Mouse (Mus musculus): ENCODE results near the gene Crip1. TPM values are rescaled to one million over a fixed set of nuclear protein-coding genes. Genes with fewer than 3 reads are reported as not detected.

The Crip1 gene
- polyA plus RNA-seq, 1 experiment from 2014 or later = 685 TPM

DNA sequence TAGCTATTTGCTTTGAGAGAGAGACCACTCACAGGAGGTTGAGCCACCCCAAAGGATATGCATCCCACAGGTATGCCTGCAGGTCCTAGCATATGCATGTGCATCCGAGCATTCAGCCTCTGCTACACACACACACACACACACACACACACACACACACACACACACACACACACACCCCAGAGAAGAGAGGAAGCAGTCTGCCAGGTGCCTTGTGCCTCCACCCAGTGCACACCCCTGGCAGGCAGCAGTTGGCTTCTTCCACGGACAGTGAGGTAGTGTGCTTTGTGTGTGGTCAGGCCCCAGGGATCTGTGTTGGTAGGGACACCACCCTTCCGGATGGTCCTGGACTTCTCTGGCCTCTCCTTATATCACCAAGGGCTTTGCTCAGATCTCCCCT, 3.8 kb downstream of the Crip1 start:
- WGBS = 67% methylated on average over 3 of the region's 3 CpGs
- Histone ChIP-seq H3K4me3 (no peak overlapping the region), H3K36me3 (peaks cover 9% of the 10 kb centered on the region), H3K4me2 (no peak overlapping the region), H3K9ac (no peak overlapping the region), H3K27ac (no peak overlapping the region), H3K27me3 (no peaks in the 10 kb centered on the region), H3K4me1 (replicated peaks) (peaks cover 87% of the 10 kb centered on the region), H3K9me3 (replicated peaks) (no peaks in the 10 kb centered on the region)
- no peak for ATAC-seq (replicated peaks; ENCODE audit: insufficient number of reproducible peaks, insufficient read depth, low FRiP score, low read depth)

DNA sequence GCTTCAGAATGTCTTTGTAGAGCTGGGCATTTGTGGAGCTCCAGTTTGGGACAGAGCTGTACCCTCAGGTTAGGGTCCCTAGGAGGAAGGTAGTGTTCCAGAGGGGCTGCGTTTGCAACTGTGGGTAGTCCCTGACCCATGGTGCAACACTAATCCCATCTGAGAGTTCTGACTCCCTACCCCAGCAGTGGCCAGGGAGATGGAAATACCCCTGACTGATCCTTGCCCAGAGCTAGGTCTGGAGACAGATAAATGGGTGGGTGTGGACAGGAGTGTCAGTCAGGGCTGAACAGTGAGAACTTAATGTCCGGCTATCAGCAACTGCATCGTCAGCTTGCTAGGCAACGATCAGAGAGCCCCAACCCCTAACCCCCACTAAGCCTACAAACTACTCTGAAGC, 4.5 kb downstream of the Crip1 start:
- Histone ChIP-seq H3K4me1 (replicated peaks) (peaks cover 87% of the 10 kb centered on the region), H3K4me3 (no peak overlapping the region), H3K9me3 (replicated peaks) (no peaks in the 10 kb centered on the region), H3K27ac (no peak overlapping the region), H3K9ac (no peak overlapping the region), H3K4me2 (peak overlapping the region; percentile 89; the same call in 1 of the 2 replicates), H3K36me3 (peaks cover 4% of the 10 kb centered on the region), H3K27me3 (no peaks in the 10 kb centered on the region)
- no peak for ATAC-seq (replicated peaks; ENCODE audit: insufficient number of reproducible peaks, insufficient read depth, low FRiP score, low read depth)
- WGBS = 64% methylated on average over 4 of the region's 4 CpGs

DNA sequence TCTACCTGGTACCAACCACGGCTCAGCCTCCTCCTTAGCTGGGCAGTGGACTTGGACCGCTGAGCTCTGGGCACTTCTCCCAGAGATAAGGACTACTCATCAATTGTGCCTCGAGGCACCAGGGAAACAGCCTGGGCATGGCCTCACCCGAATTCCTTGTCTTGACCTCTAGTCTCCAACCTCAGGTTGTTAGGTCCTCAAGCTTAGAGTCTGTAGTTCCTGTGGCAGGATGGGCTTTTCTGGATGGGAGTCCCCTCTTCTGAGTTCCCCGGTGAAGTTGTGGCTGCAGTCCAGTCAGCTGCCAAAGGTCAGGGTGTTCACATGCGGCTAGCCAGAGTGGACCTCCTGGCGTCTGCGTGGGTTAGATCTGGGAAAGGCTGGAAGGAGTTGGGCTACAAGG, 4.9 kb downstream of the Crip1 start:
- peaks cover 84% of the 10 kb centered on the region for H3K4me1 ChIP-seq (replicated peaks)
- 55% methylated on average over 8 of the region's 8 CpGs for WGBS
- H3K27me3 ChIP-seq = no peaks in the 10 kb centered on the region
- H3K4me3 ChIP-seq = peak overlapping the region; percentile 67
- ATAC-seq (replicated peaks; ENCODE audit: insufficient number of reproducible peaks, insufficient read depth, low FRiP score, low read depth) = no peak
- peak overlapping the region; percentile 89 for H3K4me2 ChIP-seq
- no peak overlapping the region for H3K9ac ChIP-seq
- H3K9me3 ChIP-seq (replicated peaks) = no peaks in the 10 kb centered on the region
- H3K27ac ChIP-seq = no peak overlapping the region
- H3K36me3 ChIP-seq = no peaks in the 10 kb centered on the region; the same call in 1 of the 2 replicates

DNA sequence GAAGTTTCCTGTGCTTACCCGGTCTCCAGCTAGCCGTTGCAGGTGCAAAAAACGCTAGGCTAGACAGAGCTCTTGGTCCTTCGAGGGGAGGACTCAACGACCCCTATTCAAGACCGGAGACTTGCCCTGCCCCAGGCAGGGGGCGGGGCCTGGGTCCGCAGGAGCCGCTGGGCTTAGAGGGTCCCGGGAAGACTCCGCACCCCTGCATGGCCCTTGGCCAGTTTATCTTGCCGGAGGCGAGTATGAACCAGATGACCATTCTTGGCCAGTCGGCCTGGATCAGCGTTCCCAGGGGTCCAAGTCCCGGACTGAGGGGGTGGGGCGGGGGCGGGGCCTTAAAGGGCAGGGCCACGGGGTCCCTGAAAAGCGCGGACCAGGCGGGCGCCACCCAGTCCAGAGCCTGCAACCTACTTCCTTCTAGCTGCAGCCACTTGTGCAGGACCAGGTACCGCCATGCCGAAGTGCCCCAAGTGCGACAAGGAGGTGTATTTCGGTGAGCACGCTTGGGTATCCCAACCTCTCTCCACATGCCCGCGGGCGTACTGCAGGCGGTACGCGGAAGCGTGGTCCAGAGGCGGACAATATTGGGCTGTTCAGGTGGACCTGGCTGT, 5.7 kb downstream of the Crip1 start:
- H3K4me3 ChIP-seq = peak overlapping the region; percentile 67
- H3K9me3 ChIP-seq (replicated peaks) = no peaks in the 10 kb centered on the region
- H3K27me3 ChIP-seq = no peaks in the 10 kb centered on the region
- peaks cover 81% of the 10 kb centered on the region for H3K4me1 ChIP-seq (replicated peaks)
- under 1% methylated on average over 36 of the region's 36 CpGs for WGBS
- H3K27ac ChIP-seq = peak overlapping the region; percentile 39
- peak overlapping the region; percentile 72 for H3K9ac ChIP-seq
- H3K36me3 ChIP-seq = no peaks in the 10 kb centered on the region; the same call in 1 of the 2 replicates
- H3K4me2 ChIP-seq = peak overlapping the region; percentile 89
- no peak for ATAC-seq (replicated peaks; ENCODE audit: insufficient number of reproducible peaks, insufficient read depth, low FRiP score, low read depth)

DNA sequence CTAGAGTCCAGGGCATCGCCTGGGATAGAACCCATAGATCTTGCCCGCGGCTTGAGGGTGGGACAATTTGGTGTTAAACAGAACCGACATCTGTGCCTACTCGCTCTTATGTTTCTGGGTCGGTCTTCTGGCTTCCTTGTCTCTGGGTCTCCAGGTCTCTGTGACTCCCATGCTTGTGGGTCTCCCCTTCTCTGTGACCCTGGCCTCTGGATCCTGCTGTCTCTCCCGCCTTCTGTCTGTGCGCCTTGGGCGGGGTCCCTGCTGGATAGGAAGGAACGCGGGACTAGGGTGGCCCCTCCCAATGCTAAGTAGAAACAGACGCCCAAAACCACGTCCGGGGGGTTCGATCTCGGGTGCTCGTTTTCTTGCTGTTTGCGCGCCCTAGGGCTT, 6.2 kb downstream of the Crip1 start:
- Histone ChIP-seq H3K4me2 (peak overlapping the region; percentile 89), H3K27me3 (no peaks in the 10 kb centered on the region), H3K9ac (peak overlapping the region; percentile 72), H3K36me3 (no peaks in the 10 kb centered on the region; the same call in 1 of the 2 replicates), H3K27ac (0 out of 2 replicates have a peak overlapping the region, but pooled peaks have one; percentile 39), H3K4me1 (replicated peaks) (peaks cover 81% of the 10 kb centered on the region), H3K4me3 (peak overlapping the region; percentile 67), H3K9me3 (replicated peaks) (no peaks in the 10 kb centered on the region)
- 15% methylated on average over 19 of the region's 19 CpGs for WGBS
- no peak for ATAC-seq (replicated peaks; ENCODE audit: insufficient number of reproducible peaks, insufficient read depth, low FRiP score, low read depth)

DNA sequence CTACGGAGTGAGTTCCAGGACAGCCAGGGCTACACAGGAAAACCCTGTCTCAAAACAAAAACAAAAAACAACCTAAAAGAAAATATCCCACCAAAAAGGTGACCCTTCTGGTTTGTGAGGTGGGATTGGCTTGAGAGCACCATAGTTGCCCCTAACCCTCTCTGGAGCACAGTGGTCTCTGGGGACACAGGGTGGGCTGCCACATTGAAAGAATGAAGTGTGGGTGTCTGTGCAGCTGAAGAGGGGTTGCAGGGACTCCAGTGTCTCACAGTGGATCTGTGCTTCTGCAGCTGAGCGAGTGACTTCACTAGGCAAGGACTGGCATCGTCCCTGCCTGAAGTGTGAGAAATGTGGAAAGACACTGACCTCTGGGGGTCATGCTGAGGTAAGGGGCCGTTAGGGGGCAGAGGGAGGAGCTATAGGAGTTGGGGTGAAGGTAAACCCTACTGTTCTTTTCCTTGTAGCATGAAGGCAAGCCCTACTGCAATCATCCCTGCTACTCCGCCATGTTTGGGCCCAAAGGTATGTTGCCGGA, 6.9 kb downstream of the Crip1 start:
- Histone ChIP-seq H3K4me3 (peak overlapping the region; percentile 67), H3K36me3 (no peaks in the 10 kb centered on the region; the same call in 1 of the 2 replicates), H3K4me1 (replicated peaks) (peaks cover 78% of the 10 kb centered on the region), H3K27ac (no peak overlapping the region), H3K9ac (0 out of 2 replicates have a peak overlapping the region, but pooled peaks have one; percentile 72), H3K4me2 (peak overlapping the region; percentile 89), H3K9me3 (replicated peaks) (no peaks in the 10 kb centered on the region), H3K27me3 (no peaks in the 10 kb centered on the region)
- WGBS = 77% methylated on average over 6 of the region's 6 CpGs
- ATAC-seq (replicated peaks; ENCODE audit: insufficient number of reproducible peaks, insufficient read depth, low FRiP score, low read depth) = no peak

DNA sequence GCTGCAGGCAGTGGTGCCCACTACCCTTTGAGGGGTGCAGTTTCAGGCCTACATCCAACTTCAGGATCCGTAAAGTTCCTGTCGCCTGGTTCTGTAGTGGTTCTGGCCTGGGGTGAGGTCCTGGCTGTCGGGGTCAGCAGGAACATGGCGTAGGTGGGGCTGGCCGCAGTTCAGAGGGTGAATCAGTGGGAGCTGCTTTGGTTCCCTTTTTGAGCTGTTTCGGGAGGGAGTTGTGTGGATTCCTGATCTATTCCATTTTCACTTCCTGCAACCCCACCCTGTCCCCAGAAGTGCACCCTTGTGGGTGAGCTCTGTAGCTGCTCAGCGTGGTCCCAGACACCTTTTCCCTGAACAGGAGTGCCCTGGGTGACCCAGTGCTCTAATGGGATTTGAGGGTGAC, 7.9 kb downstream of the Crip1 start:
- H3K27ac ChIP-seq = no peak overlapping the region
- no peaks in the 10 kb centered on the region for H3K9me3 ChIP-seq (replicated peaks)
- no peak overlapping the region for H3K4me2 ChIP-seq
- H3K27me3 ChIP-seq = no peaks in the 10 kb centered on the region
- H3K4me3 ChIP-seq = no peak overlapping the region
- 88% methylated on average over 7 of the region's 7 CpGs for WGBS
- no peaks in the 10 kb centered on the region; the same call in 1 of the 2 replicates for H3K36me3 ChIP-seq
- no peak for ATAC-seq (replicated peaks; ENCODE audit: insufficient number of reproducible peaks, insufficient read depth, low FRiP score, low read depth)
- H3K9ac ChIP-seq = no peak overlapping the region
- peaks cover 69% of the 10 kb centered on the region for H3K4me1 ChIP-seq (replicated peaks)

DNA sequence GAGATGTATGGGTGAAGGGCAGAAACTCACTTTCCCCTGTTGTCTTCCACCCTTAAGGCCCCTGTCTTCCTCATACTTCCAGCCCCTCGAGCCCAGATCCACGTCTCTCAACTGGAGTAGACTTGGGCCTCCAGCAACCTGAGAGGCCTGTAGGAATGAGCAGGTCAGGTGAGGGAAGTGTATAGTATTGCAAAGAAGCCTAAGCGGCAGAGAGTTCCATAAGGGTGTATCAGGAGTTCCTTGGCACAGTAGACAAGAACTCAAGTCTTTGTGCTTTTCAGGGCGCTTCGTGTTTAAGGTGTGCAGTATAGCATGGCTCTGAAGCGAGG, 8.6 kb downstream of the Crip1 start:
- no peaks in the 10 kb centered on the region for H3K27me3 ChIP-seq
- H3K27ac ChIP-seq = peak overlapping the region; percentile 90
- H3K9ac ChIP-seq = peak overlapping the region; percentile 58; the same call in 1 of the 2 replicates
- ATAC-seq (replicated peaks; ENCODE audit: insufficient number of reproducible peaks, insufficient read depth, low FRiP score, low read depth) = no peak
- H3K4me3 ChIP-seq = peak overlapping the region; percentile 69
- WGBS = 76% methylated on average over 6 of the region's 6 CpGs
- peaks cover 63% of the 10 kb centered on the region for H3K4me1 ChIP-seq (replicated peaks)
- peak overlapping the region; percentile 90 for H3K4me2 ChIP-seq
- H3K9me3 ChIP-seq (replicated peaks) = no peaks in the 10 kb centered on the region
- H3K36me3 ChIP-seq = no peaks in the 10 kb centered on the region; the same call in 1 of the 2 replicates

DNA sequence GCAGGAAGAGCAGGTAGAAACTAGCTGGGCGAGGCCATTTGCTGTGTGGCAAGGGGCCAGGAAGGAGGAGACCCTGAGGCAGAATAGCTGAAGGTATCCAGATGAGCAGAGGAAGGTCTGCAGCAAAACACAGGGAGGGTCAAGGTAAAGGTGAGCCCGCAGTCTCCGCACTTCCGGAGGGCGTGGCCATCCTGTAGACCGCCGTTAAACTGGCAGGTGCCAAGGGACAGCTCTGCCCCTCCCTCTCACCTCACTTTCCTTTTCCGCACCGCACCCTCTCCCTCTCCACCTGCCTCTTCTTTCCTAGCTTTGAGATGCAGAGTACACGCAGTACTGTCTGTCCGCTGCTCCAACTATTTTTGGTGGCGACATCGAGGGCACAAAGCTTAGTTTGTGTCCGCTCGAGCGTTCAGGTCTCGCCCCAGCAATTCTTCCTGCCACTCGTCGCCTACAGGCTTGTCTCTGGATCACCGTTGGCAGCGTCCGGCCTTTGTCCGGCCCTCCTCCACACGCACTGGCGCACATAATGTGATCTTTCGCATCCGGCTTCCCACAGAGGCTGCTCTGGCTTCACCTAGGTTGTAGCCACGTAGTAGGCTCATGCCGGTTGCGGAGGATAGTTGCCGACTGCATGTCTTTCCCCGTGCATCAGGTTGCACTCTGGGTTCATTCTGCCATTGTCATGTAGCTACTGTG, 9.1 kb downstream of the Crip1 start:
- 4% methylated on average over 32 of the region's 32 CpGs for WGBS
- no peak for ATAC-seq (replicated peaks; ENCODE audit: insufficient number of reproducible peaks, insufficient read depth, low FRiP score, low read depth)
- Histone ChIP-seq H3K9ac (peak overlapping the region; percentile 58), H3K4me1 (replicated peaks) (peaks cover 59% of the 10 kb centered on the region), H3K4me2 (peak overlapping the region; percentile 90), H3K27me3 (no peaks in the 10 kb centered on the region), H3K9me3 (replicated peaks) (no peaks in the 10 kb centered on the region), H3K27ac (peak overlapping the region; percentile 90), H3K36me3 (no peaks in the 10 kb centered on the region; the same call in 1 of the 2 replicates), H3K4me3 (peak overlapping the region; percentile 69)

DNA sequence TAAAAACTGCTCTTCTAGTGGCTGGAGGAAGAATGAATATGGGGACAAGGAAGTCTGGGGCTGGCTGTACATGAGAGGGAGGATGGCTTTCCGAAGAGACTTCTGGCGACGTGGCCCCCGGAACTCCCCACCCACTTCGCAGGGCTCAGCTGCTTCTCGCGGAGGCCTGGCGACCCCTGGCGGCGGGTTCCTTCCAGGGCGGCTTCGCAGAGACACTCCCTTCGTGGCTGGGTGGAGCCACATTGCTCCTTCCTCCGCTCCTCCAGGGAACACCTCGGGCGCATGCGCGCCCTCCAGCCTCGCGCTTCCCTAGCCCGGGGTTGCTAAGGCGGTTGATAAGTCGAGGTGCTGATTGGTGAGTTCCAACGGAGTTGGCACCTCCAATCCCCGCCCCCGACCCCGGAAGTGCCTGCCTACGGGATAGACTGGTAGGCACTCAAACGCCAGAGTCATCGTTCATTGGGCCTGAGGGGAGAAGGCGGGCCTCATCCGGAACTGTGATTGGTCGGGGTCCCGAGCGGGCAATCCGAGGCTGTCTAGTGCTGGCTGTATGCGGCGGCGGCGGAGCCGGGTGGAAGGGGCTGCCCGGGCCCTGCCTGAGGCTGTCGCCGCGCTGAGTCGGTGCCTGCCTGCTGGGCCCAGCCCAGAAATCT, 9.9 kb downstream of the Crip1 start, which contains the start of gene Tedc1:
Tedc1 (plus strand) TSS at position 535 of the 653 bp plus-strand sequence.
- Histone ChIP-seq H3K4me3 (peak within 1 kb of the TSS; percentile 69), H3K27ac (peak within 1 kb of the TSS; percentile 90), H3K9ac (peak within 1 kb of the TSS; percentile 61), H3K4me2 (peak within 1 kb of the TSS; percentile 90), H3K27me3 (no peaks in the 10 kb centered on the region), H3K9me3 (replicated peaks) (no peaks in the 10 kb centered on the region), H3K4me1 (replicated peaks) (peaks cover 51% of the 10 kb centered on the region), H3K36me3 (no peaks in the 10 kb centered on the region; the same call in 1 of the 2 replicates)
- ATAC-seq (replicated peaks; ENCODE audit: insufficient number of reproducible peaks, insufficient read depth, low FRiP score, low read depth) = peak; percentile 93
- under 1% methylated on average over 46 of the region's 46 CpGs for WGBS

DNA sequence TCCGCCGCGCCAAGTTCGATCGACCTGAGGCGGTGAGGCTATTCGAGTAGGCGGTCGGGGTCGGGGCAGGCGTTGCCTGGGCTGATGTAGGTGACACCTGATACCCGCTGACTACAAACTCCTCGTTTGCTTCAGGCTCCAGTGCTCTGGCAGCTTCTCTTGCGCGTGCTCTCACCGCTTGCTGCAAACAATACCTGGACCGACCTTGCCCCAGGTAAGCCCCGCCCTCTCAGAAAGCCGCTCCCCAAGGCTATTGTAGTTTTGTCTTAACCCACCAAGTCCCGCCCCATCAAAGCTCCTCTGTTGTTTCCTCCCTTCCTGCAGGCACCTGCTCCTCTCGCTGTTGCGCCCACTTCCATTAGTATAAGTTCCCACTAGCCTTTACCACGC, 10.4 kb downstream of the Crip1 start:
- peaks cover 46% of the 10 kb centered on the region for H3K4me1 ChIP-seq (replicated peaks)
- peak overlapping the region; percentile 66 for H3K27ac ChIP-seq
- under 1% methylated on average over 23 of the region's 23 CpGs for WGBS
- peak overlapping the region; percentile 69 for H3K4me3 ChIP-seq
- peak overlapping the region; percentile 90 for H3K4me2 ChIP-seq
- H3K27me3 ChIP-seq = no peaks in the 10 kb centered on the region
- H3K9me3 ChIP-seq (replicated peaks) = no peaks in the 10 kb centered on the region
- H3K9ac ChIP-seq = peak overlapping the region; percentile 61
- no peaks in the 10 kb centered on the region; the same call in 1 of the 2 replicates for H3K36me3 ChIP-seq
- peak; percentile 10; the same call in 1 of the 2 replicates for ATAC-seq (replicated peaks; ENCODE audit: insufficient number of reproducible peaks, insufficient read depth, low FRiP score, low read depth)
